Mouse (Mus musculus) liver, embryonic 14.5 days (tissue): ENCODE results near the gene Map3k5.

Experiments used
- CTCF ChIP-seq: IDR thresholded peaks from 2 replicates; pipeline ENCODE4 v1.5.1; 2016; ENCODE audit warnings: antibody characterized with exemption, low read depth, control low read depth
- EP300 ChIP-seq: IDR thresholded peaks from 2 replicates; pipeline ENCODE4 v1.6.1; 2016; ENCODE audit warnings: antibody characterized with exemption, low read depth

GRCm38 (mm10) chr10:20119504-20120425 lies 185.5 kb downstream of the Map3k5 start:
- no peak for TF ChIP-seq CTCF
- TF ChIP-seq EP300 = no peak
